Mouse (Mus musculus): ENCODE results near the gene Zfp296. TPM values are rescaled to one million over a fixed set of nuclear protein-coding genes. Genes with fewer than 3 reads are reported as not detected.

Zfp296 gene
- polyA plus RNA-seq, 1 experiment = 2.5 TPM

Other genes with a start within 250 kb of the Zfp296 start
- gene Ercc1, start 232.5 kb upstream of the Zfp296 start, polyA plus RNA-seq (2012; rRNA removed) = 26.9 and 31.2 TPM in 2 replicates
- 3.2 and 4.1 TPM in 2 replicates for gene Cd3eap, start 217.8 kb upstream of the Zfp296 start, polyA plus RNA-seq (2012; rRNA removed)
- gene Ppp1r13l, start 217.5 kb upstream of the Zfp296 start, polyA plus RNA-seq (2012; rRNA removed) = 4.8 and 5.7 TPM in 2 replicates
- 28.7 and 36.5 TPM in 2 replicates for gene Ercc2, start 195.3 kb upstream of the Zfp296 start, polyA plus RNA-seq (2012; rRNA removed)
- gene Klc3, start 173.2 kb upstream of the Zfp296 start, polyA plus RNA-seq (2012; rRNA removed) = 1.2 and 2.0 TPM in 2 replicates
- gene Ckm, start 172.5 kb upstream of the Zfp296 start, polyA plus RNA-seq (2012; rRNA removed) = 56.4 and 81.7 TPM in 2 replicates
- gene Mark4, start 118.5 kb upstream of the Zfp296 start, polyA plus RNA-seq (2012; rRNA removed) = 7.1 and 10.7 TPM in 2 replicates
- 6.0 and 6.6 TPM in 2 replicates for gene Exoc3l2, start 114.0 kb upstream of the Zfp296 start, polyA plus RNA-seq (2012; rRNA removed)
- 8.3 and 11.1 TPM in 2 replicates for gene Bloc1s3, start 68.9 kb upstream of the Zfp296 start, polyA plus RNA-seq (2012; rRNA removed)
- gene Trappc6a, start 68.9 kb upstream of the Zfp296 start, polyA plus RNA-seq (2012; rRNA removed) = 106 and 108 TPM in 2 replicates
- 0.19 and 0.21 TPM in 2 replicates for gene Nkpd1, start 59.4 kb upstream of the Zfp296 start, polyA plus RNA-seq (2012; rRNA removed)
- gene Ppp1r37, start 14.2 kb upstream of the Zfp296 start, polyA plus RNA-seq (2012; rRNA removed) = 77.1 and 78.1 TPM in 2 replicates
- gene Gemin7, start 308 bp downstream of the Zfp296 start, polyA plus RNA-seq (2012; rRNA removed) = 95.0 and 95.2 TPM in 2 replicates
- gene Clasrp, start 27.2 kb downstream of the Zfp296 start, polyA plus RNA-seq (2012; rRNA removed) = 39.5 and 76.8 TPM in 2 replicates
- 76.0 and 88.5 TPM in 2 replicates for gene Relb, start 52.2 kb downstream of the Zfp296 start, polyA plus RNA-seq (2012; rRNA removed)
- gene Clptm1, start 87.7 kb downstream of the Zfp296 start, polyA plus RNA-seq (2012; rRNA removed) = 155 and 188 TPM in 2 replicates
- gene Apoc2, start 100.7 kb downstream of the Zfp296 start, polyA plus RNA-seq (2012; rRNA removed) = 201 and 493 TPM in 2 replicates
- 0.19 TPM in 1 of 2 replicates, not detected in the other for gene Gm44805, start 104.1 kb downstream of the Zfp296 start, polyA plus RNA-seq (2012; rRNA removed)
- gene Apoc4, start 104.2 kb downstream of the Zfp296 start, polyA plus RNA-seq (2012; rRNA removed) = 1.3 and 1.4 TPM in 2 replicates
- gene Apoc1, start 115.4 kb downstream of the Zfp296 start, polyA plus RNA-seq (2012; rRNA removed) = 0.29 and 1.9 TPM in 2 replicates
- 393 and 660 TPM in 2 replicates for gene Apoe, start 121.9 kb downstream of the Zfp296 start, polyA plus RNA-seq (2012; rRNA removed)
- gene Tomm40, start 138.2 kb downstream of the Zfp296 start, polyA plus RNA-seq (2012; rRNA removed) = 97.8 and 115 TPM in 2 replicates
- gene Nectin2, start 173.2 kb downstream of the Zfp296 start, polyA plus RNA-seq (2012; rRNA removed) = 132 and 182 TPM in 2 replicates
- 27.0 and 28.4 TPM in 2 replicates for gene Bcam, start 193.7 kb downstream of the Zfp296 start, polyA plus RNA-seq (2012; rRNA removed)
- 78.4 and 107 TPM in 2 replicates for gene Cblc, start 219.5 kb downstream of the Zfp296 start, polyA plus RNA-seq (2012; rRNA removed)
- gene Bcl3, start 245.5 kb downstream of the Zfp296 start, polyA plus RNA-seq (2012; rRNA removed) = 94.9 and 95.0 TPM in 2 replicates